Mouse (Mus musculus): Measurements from ENCODE around the gene Col6a6. TPM values are rescaled to one million over a fixed set of nuclear protein-coding genes. Genes with fewer than 3 reads are reported as not detected.

Col6a6 gene
- total RNA-seq, 2 experiments from 2014 or later: 0.54 to 0.75 TPM

- DNase-seq (ENCODE audit: low spot score in 2 of 2): no peak
Measured at GRCm38 (mm10) chr9:105803416-105803815, 24.5 kb downstream of the Col6a6 start.

- no peak for DNase-seq (ENCODE audit: low spot score in 2 of 2)
Measured at GRCm38 (mm10) chr9:105801463-105801862, 26.5 kb downstream of the Col6a6 start.

- no peak for DNase-seq (ENCODE audit: low spot score in 2 of 2)
Measured at GRCm38 (mm10) chr9:105800286-105800685, 27.7 kb downstream of the Col6a6 start.

- DNase-seq (ENCODE audit: low spot score in 2 of 2): no peak
Measured at GRCm38 (mm10) chr9:105796137-105796536, 31.8 kb downstream of the Col6a6 start.

- no peak for DNase-seq (ENCODE audit: low spot score in 2 of 2)
Measured at GRCm38 (mm10) chr9:105794965-105795364, 33.0 kb downstream of the Col6a6 start.

GRCm38 (mm10) chr9:105791810-105792209, 36.1 kb downstream of the Col6a6 start:
- no peak for DNase-seq (ENCODE audit: low spot score in 2 of 2)

GRCm38 (mm10) chr9:105788203-105788602, 39.8 kb downstream of the Col6a6 start:
- DNase-seq (ENCODE audit: low spot score in 2 of 2): no peak

GRCm38 (mm10) chr9:105787800-105788199, 40.2 kb downstream of the Col6a6 start:
- DNase-seq (ENCODE audit: low spot score in 2 of 2): no peak

GRCm38 (mm10) chr9:105784026-105784425, 43.9 kb downstream of the Col6a6 start:
- no peak for DNase-seq (ENCODE audit: low spot score in 2 of 2)

GRCm38 (mm10) chr9:105780696-105781095, 47.3 kb downstream of the Col6a6 start:
- no peak for DNase-seq (ENCODE audit: low spot score in 2 of 2)

GRCm38 (mm10) chr9:105778741-105779140, 49.2 kb downstream of the Col6a6 start:
- no peak for DNase-seq (ENCODE audit: low spot score in 2 of 2)

- peak; percentile 12 to 24 for DNase-seq (ENCODE audit: low spot score in 2 of 2)
Measured at GRCm38 (mm10) chr9:105774878-105775277, 53.1 kb downstream of the Col6a6 start.

GRCm38 (mm10) chr9:105774321-105774720, 53.6 kb downstream of the Col6a6 start:
- DNase-seq (ENCODE audit: low spot score in 2 of 2): no peak

GRCm38 (mm10) chr9:105771380-105771779, 56.6 kb downstream of the Col6a6 start:
- no peak for DNase-seq (ENCODE audit: low spot score in 2 of 2)

GRCm38 (mm10) chr9:105770690-105771089, 57.3 kb downstream of the Col6a6 start:
- DNase-seq (ENCODE audit: low spot score in 2 of 2): no peak

- DNase-seq (ENCODE audit: low spot score in 2 of 2): no peak
Measured at GRCm38 (mm10) chr9:105765891-105766290, 62.1 kb downstream of the Col6a6 start.

- no peak for DNase-seq (ENCODE audit: low spot score in 2 of 2)
Measured at GRCm38 (mm10) chr9:105764681-105765080, 63.3 kb downstream of the Col6a6 start.

GRCm38 (mm10) chr9:105764127-105764526, 63.8 kb downstream of the Col6a6 start:
- DNase-seq (ENCODE audit: low spot score in 2 of 2): no peak

GRCm38 (mm10) chr9:105763625-105764024, 64.3 kb downstream of the Col6a6 start:
- no peak for DNase-seq (ENCODE audit: low spot score in 2 of 2)

- no peak for DNase-seq (ENCODE audit: low spot score in 2 of 2)
Measured at GRCm38 (mm10) chr9:105762274-105762673, 65.7 kb downstream of the Col6a6 start.

- DNase-seq (ENCODE audit: low spot score in 2 of 2): no peak
Measured at GRCm38 (mm10) chr9:105758861-105759260, 69.1 kb downstream of the Col6a6 start.

GRCm38 (mm10) chr9:105758173-105758765, 69.7 kb downstream of the Col6a6 start:
- no peak for DNase-seq (ENCODE audit: low spot score in 2 of 2)

- DNase-seq (ENCODE audit: low spot score in 2 of 2): no peak
Measured at GRCm38 (mm10) chr9:105754256-105754655, 73.7 kb downstream of the Col6a6 start.

GRCm38 (mm10) chr9:105745861-105746260, 82.1 kb downstream of the Col6a6 start:
- DNase-seq (ENCODE audit: low spot score in 2 of 2): no peak

Data from layer of hippocampus, postnatal 10 days (tissue).